Comparison of ENCODE assay signal across 29 mouse cellular contexts in the genomic region with DNA sequence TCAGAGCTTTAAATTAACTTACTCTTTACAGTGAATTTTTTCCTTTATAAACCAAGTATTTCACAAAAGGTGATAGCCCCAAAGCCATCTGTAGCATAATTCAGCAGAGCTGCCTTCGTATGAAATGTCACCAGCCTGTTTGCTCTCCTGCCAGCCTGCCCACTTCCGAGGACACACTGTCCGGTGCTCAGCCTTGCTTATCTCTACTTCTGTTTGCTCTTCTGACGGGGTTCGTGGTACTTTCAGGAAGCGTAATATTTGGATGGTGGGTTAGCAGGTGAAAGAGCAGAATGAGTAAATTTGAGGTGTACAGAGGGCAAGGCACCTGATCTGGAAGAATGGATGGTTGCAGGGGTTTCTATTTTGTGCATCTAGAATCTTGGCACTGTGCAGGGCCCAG. TPM values are rescaled to one million over a fixed set of nuclear protein-coding genes. Genes with fewer than 3 reads are reported as not detected.
DNase-seq lines count a peak whose midpoint lies in the region; ATAC-seq and TF ChIP-seq lines count a peak whose summit lies in the region.
"Had no signal": no experiment of that assay in that cellular context is flagged by ENCODE, and none has a peak within 500 bp of the region (broad histone marks: within the 10 kb centered on the region; RNA-seq: fewer than 3 reads in every experiment).

No protein-coding gene starts in this region.

- H3K4me1 ChIP-seq in liver, embryonic 14.5 days (replicated peaks; ENCODE audit: control insufficient read depth in 2 of 2, insufficient read depth in 2 of 2, low read length in 1 of 2) = 0 out of 4 replicates have a peak, but pooled peaks cover 0 to 2% of the 10 kb centered on the region in 2 experiments
- H3K4me1 ChIP-seq: embryonic facial prominence, embryonic 12.5 days; forebrain, embryonic 13.5 days; limb, embryonic 15.5 days; midbrain, embryonic 13.5 days; neural tube, embryonic 12.5 days had no signal

- H3K4me3 ChIP-seq in liver, embryonic 14.5 days (ENCODE audit: insufficient read depth in 1 of 2, low read depth in 2 of 2, low read length in 2 of 2) = no peak overlapping the region
- H3K4me3 ChIP-seq: embryonic facial prominence, embryonic 12.5 days; erythroblast, embryonic 14.5 days; forebrain, embryonic 13.5 days; limb, embryonic 15.5 days; midbrain, embryonic 13.5 days; neural tube, embryonic 12.5 days had no signal

- H3K27ac ChIP-seq in liver, embryonic 14.5 days = no peak overlapping the region
- H3K27ac ChIP-seq: embryonic facial prominence, embryonic 12.5 days; forebrain, embryonic 13.5 days; limb, embryonic 15.5 days; midbrain, embryonic 13.5 days; neural tube, embryonic 12.5 days had no signal

- H3K36me3 ChIP-seq in liver, embryonic 14.5 days (replicated peaks; ENCODE audit: control insufficient read depth, insufficient read depth, low read depth) = no peaks in the 10 kb centered on the region
- H3K36me3 ChIP-seq: embryonic facial prominence, embryonic 12.5 days; limb, embryonic 15.5 days; midbrain, embryonic 13.5 days; neural tube, embryonic 12.5 days had no signal

- no peaks in the 10 kb centered on the region for H3K9me3 ChIP-seq in liver, embryonic 14.5 days (ENCODE audit: control insufficient read depth, low read length)
- H3K9me3 ChIP-seq: embryonic facial prominence, embryonic 12.5 days; forebrain, embryonic 13.5 days; limb, embryonic 15.5 days; midbrain, embryonic 13.5 days; neural tube, embryonic 12.5 days had no signal

- 21% methylated on average over 6 of the region's 6 CpGs for WGBS in liver, embryonic 14.5 days (ENCODE audit: insufficient replicate concordance)

- H3K9ac ChIP-seq in liver, embryonic 14.5 days (replicated peaks) = no peak overlapping the region
- H3K9ac ChIP-seq: embryonic facial prominence, embryonic 12.5 days; forebrain, embryonic 13.5 days; limb, embryonic 15.5 days; midbrain, embryonic 13.5 days; neural tube, embryonic 12.5 days had no signal

- TF ChIP-seq CTCF in liver, embryonic 14.5 days (IDR thresholded peaks at IDR 0.05; ENCODE audit: low read depth) = no peak

- no peak overlapping the region for H3K4me2 ChIP-seq in liver, embryonic 14.5 days (ENCODE audit: low read depth)
- H3K4me2 ChIP-seq: embryonic facial prominence, embryonic 12.5 days; forebrain, embryonic 13.5 days; limb, embryonic 15.5 days; midbrain, embryonic 13.5 days; neural tube, embryonic 12.5 days had no signal

- H3K27me3 ChIP-seq in liver, embryonic 14.5 days (ENCODE audit: control insufficient read depth, insufficient read depth, low read length) = no peaks in the 10 kb centered on the region
- H3K27me3 ChIP-seq: embryonic facial prominence, embryonic 12.5 days; forebrain, embryonic 13.5 days; limb, embryonic 15.5 days; midbrain, embryonic 13.5 days; neural tube, embryonic 12.5 days had no signal

- peak; percentile 21 for DNase-seq in adrenal gland, postnatal 10 days
- DNase-seq in adrenal gland, adult 8-10 months = no peak
- DNase-seq in urinary bladder, postnatal 14 days (ENCODE audit: low spot score) = peak; percentile 13
- DNase-seq in urinary bladder, postnatal 25 days (ENCODE audit: low spot score) = no peak
- peak; percentile 6 to 22 (median 22) for DNase-seq in liver, embryonic 14.5 days (ENCODE audit: low read depth in 3 of 3, low spot score in 3 of 3)
- no peak for DNase-seq in cerebellum, postnatal 4 days (ENCODE audit: low spot score in 2 of 2)
- DNase-seq in kidney, adult 9 months = no peak
- DNase-seq: cerebellum, adult 2 months; gastrocnemius, postnatal 14 days; kidney, adult 2 months; kidney, postnatal 14 days; right cerebral cortex, adult 18-20 months; thymus, postnatal 36 days had no signal

- no peak for TF ChIP-seq EP300 in liver, embryonic 14.5 days (IDR thresholded peaks at IDR 0.05; ENCODE audit: low read depth)

- no peak for ATAC-seq in liver, embryonic 14.5 days (ENCODE audit: insufficient read depth)
- no peak for ATAC-seq in activated CD4-positive, CD25-positive, alpha-beta regulatory T cell, adult 4 months
- ATAC-seq: forebrain, embryonic 13.5 days; hindbrain, embryonic 16.5 days; midbrain, embryonic 13.5 days had no signal

RNA-seq across cellular contexts. Expression of gene 1700012B07Rik, which starts 5.6 kb away (rescaled TPM):
- total RNA-seq in adrenal gland, postnatal 10 days (2021) = not detected
- not detected for total RNA-seq in adrenal gland, adult 8-10 months (2022)
- 0.04 and 0.05 TPM in 2 replicates for polyA plus RNA-seq in liver, embryonic 14.5 days (2012; rRNA removed)
- not detected in 2 replicates for polyA plus RNA-seq in liver, embryonic 14.5 days (2014; fragmentation: Nextera tagmentation; extraction: Ambion mirVana)
- polyA plus RNA-seq in activated CD4-positive, CD25-positive, alpha-beta regulatory T cell, adult 4 months (2017; shearing (Covaris generic)) = 1 to 10 TPM in 1 of 2 experiments, under 1 TPM in 1; 0.61 to 1.1 TPM
- total RNA-seq: gastrocnemius, postnatal 14 days; heart, adult 8-10 months; hematopoietic stem cell, adult 5-6 weeks; layer of hippocampus, adult 8-10 months; left cerebral cortex, postnatal 25 days; MEL had no signal
- polyA plus RNA-seq: cerebellum, adult 2 months; embryonic facial prominence, embryonic 12.5 days; erythroblast, embryonic 14.5 days; forebrain, embryonic 13.5 days; frontal cortex, adult 2 months; heart, embryonic 16.5 days; hindbrain, embryonic 16.5 days; kidney, adult 2 months; limb, embryonic 15.5 days; midbrain, embryonic 13.5 days; neural tube, embryonic 12.5 days; small intestine, adult 2 months had no signal

Comparison
In these comparisons a context has a peak if more than half of its experiments do, and no peak if none do; other contexts are left out.
1. DNase-seq: peak in adrenal gland, postnatal 10 days (single experiment), urinary bladder, postnatal 14 days (single experiment) and liver, embryonic 14.5 days (3 of 3); none in adrenal gland, adult 8-10 months (single experiment), urinary bladder, postnatal 25 days (single experiment), cerebellum, postnatal 4 days (0 of 2) and kidney, adult 9 months (single experiment).